In genomic region chr6:38847958-38848910, GRCm38 (mm10) we compare ENCODE assay signal across 10 mouse cellular contexts. TPM values are rescaled to one million over a fixed set of nuclear protein-coding genes. Genes with fewer than 3 reads are reported as not detected.
DNase-seq lines count a peak whose midpoint lies in the region; ATAC-seq and TF ChIP-seq lines count a peak whose summit lies in the region.
"Had no signal": no experiment of that assay in that cellular context is flagged by ENCODE, and none has a peak within 500 bp of the region (broad histone marks: within the 10 kb centered on the region; RNA-seq: fewer than 3 reads in every experiment).

No protein-coding gene starts in this region.

- peak; percentile 77 for ATAC-seq in activated CD4-positive, CD25-positive, alpha-beta regulatory T cell, adult 4 months
- ATAC-seq in megakaryocyte progenitor cell, adult 5-6 weeks (replicated peaks; ENCODE audit: poor library complexity) = no peak

- H3K79me2 ChIP-seq in myocyte (ENCODE audit: control insufficient read depth, insufficient read depth) = peaks cover 97% of the 10 kb centered on the region

- H3K4me3 ChIP-seq in layer of hippocampus, adult 2 months = no peak overlapping the region
- no peak overlapping the region for H3K4me3 ChIP-seq in myocyte

- no peak overlapping the region for H3ac ChIP-seq in myocyte (ENCODE audit: control insufficient read depth, insufficient read length)

- no peaks in the 10 kb centered on the region for H3K27me3 ChIP-seq in myocyte (ENCODE audit: control insufficient read depth, insufficient read depth, insufficient read length)

- TF ChIP-seq CTCF in layer of hippocampus, adult 2 months (conservative IDR thresholded peaks at IDR 0.05) = no peak

- peak overlapping the region; percentile 26 for H3K4me2 ChIP-seq in myocyte (ENCODE audit: low read depth)

- no peaks in the 10 kb centered on the region for H3K36me3 ChIP-seq in myocyte (ENCODE audit: control insufficient read depth, insufficient read depth)

- DNase-seq in layer of hippocampus, adult 2 months (ENCODE audit: low spot score in 2 of 2) = no peak
- DNase-seq in layer of hippocampus, postnatal 10 days (ENCODE audit: low spot score in 2 of 2) = no peak
- DNase-seq in induced T-regulatory cell, adult 2 months (ENCODE audit: low read depth) = peak; percentile 65
- DNase-seq in urinary bladder, postnatal 25 days (ENCODE audit: low spot score) = no peak
- DNase-seq in adipocyte (ENCODE audit: low spot score) = no peak
- DNase-seq: gastrocnemius, postnatal 14 days; lung, adult 2 months had no signal

- TF ChIP-seq POLR2A in myocyte (IDR thresholded peaks at IDR 0.05; ENCODE audit: insufficient read length, low read depth) = no peak

- H3K27ac ChIP-seq in layer of hippocampus, adult 2 months = peak overlapping the region; percentile 77

TF ChIP-seq in myocyte, 11 proteins besides CTCF, POLR2A, EP300 and RAD21:
- TF ChIP-seq MYOG (IDR thresholded peaks at IDR 0.05; ENCODE audit: control insufficient read depth in 1 of 3, insufficient read depth in 1 of 3, insufficient read length in 2 of 3, low read depth in 2 of 3) (no peak), MYOD1 (IDR thresholded peaks at IDR 0.05; ENCODE audit: control insufficient read depth in 1 of 3, insufficient read length in 2 of 3, low read depth in 2 of 3) (no peak), SRF (IDR thresholded peaks at IDR 0.05; ENCODE audit: control insufficient read depth, insufficient read length, low read depth) (no peak), REST (IDR thresholded peaks at IDR 0.05; ENCODE audit: insufficient read depth, insufficient read length) (no peak)

RNA-seq across cellular contexts. Expression of gene Tbxas1, which starts 27.0 kb away (rescaled TPM):
- 1 to 10 TPM; 2.8 TPM for total RNA-seq in layer of hippocampus, adult 2 months (2021)
- total RNA-seq in layer of hippocampus, postnatal 10 days (2021) = 1 to 10 TPM; 2.0 to 3.6 TPM
- under 1 TPM; 0.12 to 0.13 TPM for polyA plus RNA-seq in activated CD4-positive, CD25-positive, alpha-beta regulatory T cell, adult 4 months (2017; shearing (Covaris generic))
- polyA plus RNA-seq in myocyte (2012; fragmentation: generic; extraction: Trizol) = not detected
- 11.3 and 15.9 TPM in 2 replicates for total RNA-seq in megakaryocyte progenitor cell, adult 5-6 weeks (2015)
- 13.1 TPM in 2 replicates for total RNA-seq in megakaryocyte progenitor cell, adult 5-6 weeks (2017)

RNA-seq across cellular contexts. Expression of gene Hipk2, which starts 27.7 kb away (rescaled TPM):
- total RNA-seq in layer of hippocampus, adult 2 months (2021) = 10 to 100 TPM; 55.9 to 59.9 TPM
- total RNA-seq in layer of hippocampus, postnatal 10 days (2021) = 10 to 100 TPM; 51.0 to 54.3 TPM
- 10 to 100 TPM; 21.7 to 22.4 TPM for polyA plus RNA-seq in activated CD4-positive, CD25-positive, alpha-beta regulatory T cell, adult 4 months (2017; shearing (Covaris generic))
- 11.3 TPM for polyA plus RNA-seq in myocyte (2012; fragmentation: generic; extraction: Trizol)
- total RNA-seq in megakaryocyte progenitor cell, adult 5-6 weeks (2015) = 58.0 and 60.1 TPM in 2 replicates
- total RNA-seq in megakaryocyte progenitor cell, adult 5-6 weeks (2017) = 9.0 and 12.6 TPM in 2 replicates
